Mouse (Mus musculus) adrenal gland (tissue): Measurements from ENCODE around the gene Gm21992.

ENCODE experiments used
- intact Hi-C: fragments of 180-260 bp; cut with DNase I; formaldehyde crosslinking; loops from one replicate; pipeline ENCODE4 v1.15.1; 2025
- long read RNA-seq, 2 experiments: library from polyadenylated mRNA; unstranded; transcript quantifications; one replicate each; pipeline ENCODE4 v2.0.0; 2020; ENCODE audit warnings: borderline replicate concordance in 1 of 2; ENCODE audit not compliant: insufficient replicate concordance in 1 of 2

Gene Gm21992
- long read RNA-seq, experiment 1, partial matches to known transcripts: 1 of 5 reads
- long read RNA-seq, experiment 1, other reads (novel, unspliced or antisense): 4 of 5 reads
- long read RNA-seq, experiment 2, partial matches to known transcripts: 2 of 5 reads
- long read RNA-seq, experiment 2, other reads (novel, unspliced or antisense): 3 of 5 reads

DNA sequence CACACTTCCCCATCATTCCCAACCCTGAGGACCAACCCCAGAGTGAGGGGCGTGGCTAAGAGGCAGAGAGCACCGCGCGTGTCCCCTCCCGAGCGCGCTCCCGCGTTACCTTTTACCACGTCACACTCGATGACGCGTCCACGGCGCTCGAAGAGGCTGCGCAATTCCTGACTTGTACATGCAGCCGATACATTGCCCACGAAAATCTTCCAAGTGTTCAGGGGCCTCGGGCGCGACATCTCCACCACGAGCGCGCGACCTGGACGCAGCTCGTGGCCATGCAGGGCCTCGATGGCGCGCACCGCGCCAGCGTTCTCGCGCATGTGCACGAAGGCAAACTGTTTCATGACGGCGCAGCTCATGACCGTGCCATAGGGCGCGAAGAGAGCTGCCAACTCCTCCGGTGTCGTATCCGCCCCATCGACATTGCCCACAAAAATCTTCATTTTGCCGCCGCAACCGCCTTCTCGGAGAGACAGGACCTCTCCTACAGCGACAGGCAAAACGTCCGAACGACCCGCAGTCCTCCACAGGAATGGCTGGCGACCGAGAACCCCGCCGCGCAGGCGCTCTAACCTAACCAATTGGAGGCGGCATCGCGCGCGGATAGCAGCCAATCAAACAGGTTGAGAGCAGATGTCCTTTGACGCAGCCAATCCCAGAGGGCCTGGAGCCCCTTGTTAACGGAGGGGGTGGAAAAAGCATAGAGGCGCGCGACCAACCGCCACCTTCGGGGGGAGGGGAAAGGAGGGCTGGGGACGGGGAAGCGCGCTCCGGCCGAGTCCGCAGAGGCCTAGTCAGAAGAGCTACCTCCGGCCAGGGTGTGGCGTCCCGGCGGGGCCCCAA, at the start of gene Gm21992, which contains the start of gene Rbm14:
Gene Gm21992, minus strand, starts transcription at position 550 of the 846 bp plus-strand sequence.
Gene Rbm14, minus strand, starts transcription at position 572 of the 846 bp plus-strand sequence.
- intact Hi-C loops: no loop called here

DNA sequence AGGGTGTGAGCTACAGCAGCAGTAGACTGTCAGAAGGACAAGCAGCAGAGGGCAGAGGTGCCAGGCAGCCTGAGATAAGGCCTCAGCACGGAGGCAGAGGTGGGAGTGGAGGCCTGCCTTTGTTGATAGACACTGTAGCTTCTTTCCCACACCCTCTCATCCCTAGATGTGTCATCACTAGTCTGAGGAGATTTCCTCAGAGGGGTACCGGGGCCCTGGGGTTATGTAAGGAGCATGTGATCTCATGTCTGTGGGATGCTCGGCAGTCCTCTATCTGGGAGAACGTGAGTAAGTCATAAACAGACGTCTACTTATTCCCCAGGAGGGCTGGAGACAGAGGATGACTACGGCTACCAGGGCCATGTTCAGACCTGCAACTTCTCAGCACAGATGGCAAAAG, 47.7 kb upstream of the Gm21992 start:
- intact Hi-C loops: loop anchor here (10.0 kb wide), 1 partner anchor 224 kb away; no protein-coding TSS in a partner anchor

DNA sequence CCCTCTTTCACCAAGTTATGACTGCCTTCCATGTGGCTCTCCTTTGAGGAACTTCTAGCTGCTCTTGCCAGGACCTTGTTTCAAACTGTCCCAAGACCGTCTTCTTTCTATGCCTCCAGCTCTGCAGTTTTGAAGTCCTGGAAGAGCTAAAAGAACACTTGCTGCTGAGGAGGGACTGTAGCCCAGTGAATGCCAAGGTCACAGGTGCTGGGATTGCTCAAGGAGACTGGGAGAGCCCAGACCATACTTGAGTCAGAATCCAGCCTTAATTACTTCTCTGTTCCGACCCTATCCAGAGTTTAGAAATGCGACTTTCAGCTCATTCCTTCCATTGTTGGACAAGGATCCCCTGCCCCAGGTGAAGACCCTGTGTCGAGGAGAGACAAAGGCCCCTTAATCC, 44.5 kb upstream of the Gm21992 start:
- intact Hi-C loops: loop anchor here (10.0 kb wide), 1 partner anchor 221 kb away; no protein-coding TSS in a partner anchor

DNA sequence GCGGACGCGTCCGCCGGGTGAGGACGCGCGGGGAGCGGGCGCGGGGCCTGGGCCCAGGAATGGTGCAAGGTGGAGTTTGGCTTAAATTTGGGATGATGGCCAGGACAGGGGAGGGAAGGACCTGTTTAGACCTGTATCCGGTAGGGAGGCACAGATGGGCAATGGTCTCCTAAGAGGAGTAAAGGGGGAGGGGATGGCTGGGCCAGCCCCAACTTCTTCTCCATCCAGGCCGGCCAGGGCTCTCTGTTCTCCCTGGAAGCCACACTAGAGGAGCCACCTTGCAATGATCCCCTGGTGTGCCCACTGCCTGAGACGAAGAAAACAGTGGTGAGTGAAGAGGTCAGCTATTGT, 44.0 kb upstream of the Gm21992 start:
- intact Hi-C loops: loop anchor here (10.0 kb wide), 1 partner anchor 221 kb away; no protein-coding TSS in a partner anchor

DNA sequence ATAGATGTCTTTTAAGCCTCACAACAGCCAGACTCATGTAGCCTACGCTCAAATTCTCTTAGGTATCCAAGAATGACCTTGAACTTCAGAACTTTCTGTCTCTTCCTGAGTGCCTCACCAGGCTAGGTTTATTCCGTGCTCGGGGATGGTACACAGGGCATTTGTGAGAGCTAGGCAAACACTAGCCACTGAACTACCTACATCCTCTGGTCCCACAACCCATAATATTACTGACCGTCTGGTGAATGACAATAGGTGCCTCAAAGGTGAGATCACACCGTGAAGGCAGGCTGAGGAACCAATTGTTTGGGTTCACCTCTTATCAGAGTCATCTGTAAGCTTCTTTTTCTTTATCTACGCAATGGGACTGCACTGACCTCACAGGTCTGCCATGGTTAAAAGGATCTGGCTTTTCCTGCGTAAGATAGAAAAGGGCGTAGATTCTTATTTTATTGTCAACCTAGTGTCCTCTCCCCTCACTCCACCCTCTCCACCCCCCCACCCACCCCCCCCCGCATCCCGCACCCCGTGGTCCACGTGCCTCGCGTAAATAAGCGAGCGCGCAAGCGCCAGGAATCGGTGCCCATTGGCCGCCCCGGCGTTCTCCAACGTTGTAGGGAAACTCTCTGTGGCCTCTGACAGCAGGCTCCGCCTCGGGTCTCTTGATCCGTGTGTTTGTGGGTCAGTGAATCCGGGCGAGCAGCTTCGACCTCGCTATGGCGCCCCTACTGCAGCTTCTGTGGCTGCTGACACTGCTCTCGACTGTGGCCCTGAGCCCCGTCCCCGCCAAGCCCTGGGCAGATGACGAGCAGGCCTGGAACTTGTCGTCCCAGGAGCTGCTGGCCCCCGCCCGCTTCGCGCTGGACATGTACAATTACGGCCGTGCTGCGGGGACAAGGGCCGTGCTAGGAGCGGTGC, 43.4 kb upstream of the Gm21992 start, which contains the start of gene Ctsf:
Gene Ctsf, plus strand, starts transcription at position 579 of the 918 bp plus-strand sequence.
- intact Hi-C loops: loop anchor here (10.0 kb wide), 1 partner anchor 220 kb away; no protein-coding TSS in a partner anchor

DNA sequence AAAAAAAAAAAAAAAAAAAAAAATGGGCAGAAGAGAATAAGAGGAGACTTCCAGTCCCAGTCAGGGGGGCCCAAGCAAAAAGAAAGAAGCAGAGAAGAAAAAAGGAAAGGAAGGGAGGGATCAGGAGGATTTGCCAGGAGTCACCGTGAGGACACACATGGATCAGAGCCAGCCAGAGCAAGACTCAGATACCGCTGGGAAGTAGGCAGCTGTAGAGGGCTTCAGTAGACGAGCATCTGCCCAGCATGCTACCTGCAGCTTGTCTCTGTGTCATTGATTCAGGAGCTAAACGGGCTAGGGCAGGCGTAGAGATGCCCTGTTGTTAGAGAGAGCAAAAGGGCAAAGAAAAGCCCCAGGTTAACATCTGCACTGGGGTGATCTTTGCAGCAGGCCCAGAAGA, 38.9 kb upstream of the Gm21992 start:
- intact Hi-C loops: loop anchor here (10.0 kb wide), 1 partner anchor 215 kb away; no protein-coding TSS in a partner anchor

DNA sequence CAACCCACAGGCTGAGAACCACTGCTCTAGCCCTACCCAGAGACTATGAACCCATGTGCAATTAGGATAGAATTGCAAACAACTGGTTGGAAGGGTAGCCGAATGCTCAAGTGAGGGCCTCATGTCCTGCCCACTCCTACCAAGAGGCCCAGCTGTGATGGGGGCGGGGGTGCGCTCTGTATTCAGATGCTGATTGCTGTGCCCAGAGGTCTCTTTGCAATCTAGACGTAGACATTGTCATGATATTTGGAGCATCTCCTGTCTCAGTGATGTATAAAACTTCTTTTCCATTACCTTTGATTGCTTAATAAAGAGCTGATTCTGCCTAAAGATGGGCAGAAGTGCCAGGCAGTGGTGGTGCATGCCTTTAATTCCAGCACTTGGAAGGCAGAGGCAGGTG, 38.4 kb upstream of the Gm21992 start:
- intact Hi-C loops: loop anchor here (5.0 to 10.0 kb wide), 2 partner anchors 97 to 215 kb away; no protein-coding TSS in a partner anchor

DNA sequence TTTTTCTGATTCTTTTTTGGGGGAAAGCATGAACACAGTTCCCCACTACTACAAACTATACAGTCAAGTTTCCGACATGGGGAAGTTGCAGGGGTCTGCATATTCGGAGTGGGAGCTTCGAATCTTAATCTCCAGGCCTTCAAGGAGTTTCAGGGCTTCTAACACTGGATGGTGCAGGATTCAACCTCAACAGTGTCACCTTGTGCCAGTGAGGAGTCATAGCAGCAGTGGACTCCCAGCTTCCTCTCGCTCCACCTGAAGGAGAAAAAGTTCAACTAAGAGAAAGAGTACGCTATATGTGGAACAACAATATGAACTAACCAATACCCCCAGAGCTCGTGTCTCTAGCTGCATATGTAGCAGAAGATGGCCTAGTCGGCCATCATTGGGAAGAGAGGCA, 36.1 kb upstream of the Gm21992 start:
- intact Hi-C loops: loop anchor here (5.0 kb wide), 1 partner anchor 95 kb away; no protein-coding TSS in a partner anchor

DNA sequence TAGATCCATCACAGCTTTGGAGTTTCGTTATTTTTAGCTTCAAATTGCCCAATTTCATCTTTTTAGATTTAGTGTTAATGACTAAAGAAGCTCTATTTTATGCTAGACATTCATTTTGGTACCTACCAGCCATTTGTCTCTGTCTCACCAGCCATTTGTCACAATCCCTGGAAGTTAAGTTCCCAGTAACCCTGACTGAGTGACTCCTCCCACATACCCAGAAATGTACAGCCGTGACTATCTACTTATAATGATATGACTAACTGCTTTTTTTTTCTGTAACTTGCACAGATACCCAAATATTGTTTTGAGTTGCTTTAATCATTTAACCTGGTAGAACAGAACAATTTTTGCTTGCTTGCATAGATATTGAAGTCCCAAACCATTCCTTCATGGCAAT, 34.4 kb upstream of the Gm21992 start:
- intact Hi-C loops: loop anchor here (5.0 kb wide), 1 partner anchor 94 kb away; no protein-coding TSS in a partner anchor

DNA sequence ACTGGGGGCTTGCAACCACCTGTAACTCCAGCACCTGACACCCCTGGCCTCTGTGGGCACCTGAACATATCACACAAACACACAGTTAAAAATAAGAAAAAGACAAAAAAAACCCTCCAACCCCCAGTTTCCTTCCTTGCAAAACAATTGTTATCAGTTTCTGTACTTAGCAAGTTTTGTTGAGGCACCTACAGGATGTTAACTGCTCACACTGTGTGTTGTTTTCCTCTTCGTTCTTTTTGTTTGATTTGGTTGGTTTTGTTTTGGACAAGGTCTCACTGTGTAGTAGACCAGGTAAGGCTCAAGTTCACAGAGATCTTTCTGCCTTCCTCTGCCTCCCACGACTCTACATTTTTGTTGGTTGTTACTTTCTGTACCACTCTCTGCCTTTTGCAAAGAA, 31.2 kb upstream of the Gm21992 start:
- intact Hi-C loops: no loop called here

DNA sequence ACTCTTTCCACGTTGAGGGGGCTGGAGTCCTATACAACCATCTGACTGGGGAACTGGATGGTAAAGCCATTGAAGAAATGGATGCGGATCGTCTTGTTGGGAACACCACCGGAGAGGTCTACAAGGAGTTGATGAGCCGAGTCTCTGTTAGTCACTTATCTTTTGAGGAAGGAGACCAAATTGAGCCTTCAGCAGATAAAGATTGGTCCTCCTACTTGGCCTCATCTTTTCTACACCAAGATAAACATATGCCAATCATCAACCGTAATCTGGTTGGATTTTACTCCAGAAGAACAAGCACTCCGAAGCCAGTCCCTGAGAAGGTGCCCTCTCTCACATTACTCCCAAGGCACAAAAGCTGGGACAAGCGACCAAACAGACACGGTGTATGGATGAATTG, 29.4 kb upstream of the Gm21992 start:
- intact Hi-C loops: no loop called here

DNA sequence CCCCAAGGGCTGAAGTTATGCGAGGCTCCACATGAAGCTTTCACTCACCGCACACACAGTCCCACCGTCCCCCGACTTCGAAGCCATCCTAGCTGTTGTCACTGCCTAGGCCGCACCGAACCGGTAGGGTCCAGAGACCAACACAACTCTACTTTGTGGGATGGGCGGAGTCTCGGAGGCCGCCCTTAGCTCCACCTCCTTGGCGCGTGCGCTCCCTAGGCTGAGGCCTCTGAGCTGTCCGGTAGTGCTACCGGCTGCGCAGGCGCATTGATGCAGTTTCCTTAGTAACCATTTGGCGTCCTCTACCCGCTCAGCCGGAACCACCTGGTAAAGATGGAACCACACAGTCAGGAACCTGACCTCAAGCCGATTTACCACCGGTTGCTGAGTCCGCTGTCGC, 27.7 kb upstream of the Gm21992 start, which contains the start of the genes Ccs and Ccdc87:
Gene Ccs, minus strand, starts transcription at position 184 of the 400 bp plus-strand sequence.
Gene Ccdc87, plus strand, starts transcription at position 218 of the 400 bp plus-strand sequence.
- intact Hi-C loops: no loop called here

DNA sequence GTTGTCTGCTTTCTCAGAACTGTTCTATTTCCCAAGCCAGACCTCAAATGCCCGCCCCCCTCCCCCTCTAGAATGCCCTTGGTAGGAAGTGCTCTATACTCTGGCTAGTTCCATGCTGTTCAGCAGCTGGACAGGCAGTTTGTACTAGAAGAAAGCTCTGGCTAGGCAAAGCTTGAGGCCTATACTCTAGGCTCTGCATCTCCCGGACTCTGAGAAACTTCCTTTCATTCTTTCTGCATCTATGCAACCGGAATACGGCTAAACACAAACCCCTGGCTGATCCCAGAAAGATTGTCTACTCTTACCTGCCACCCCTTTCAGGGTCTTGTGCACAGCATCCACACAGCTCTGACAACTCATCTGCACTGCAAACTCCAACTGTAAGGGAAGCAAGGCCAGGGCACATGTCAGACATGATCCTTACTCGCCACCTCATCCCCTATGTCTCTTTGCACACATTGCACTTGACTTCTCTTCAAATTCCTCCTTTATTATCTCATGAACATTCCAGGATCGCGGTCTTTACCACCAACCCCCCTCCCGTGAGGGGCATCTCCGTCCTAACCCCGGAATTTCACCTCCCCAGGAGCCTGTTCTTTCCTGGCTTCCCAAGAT, 27.2 kb upstream of the Gm21992 start:
- intact Hi-C loops: no loop called here

DNA sequence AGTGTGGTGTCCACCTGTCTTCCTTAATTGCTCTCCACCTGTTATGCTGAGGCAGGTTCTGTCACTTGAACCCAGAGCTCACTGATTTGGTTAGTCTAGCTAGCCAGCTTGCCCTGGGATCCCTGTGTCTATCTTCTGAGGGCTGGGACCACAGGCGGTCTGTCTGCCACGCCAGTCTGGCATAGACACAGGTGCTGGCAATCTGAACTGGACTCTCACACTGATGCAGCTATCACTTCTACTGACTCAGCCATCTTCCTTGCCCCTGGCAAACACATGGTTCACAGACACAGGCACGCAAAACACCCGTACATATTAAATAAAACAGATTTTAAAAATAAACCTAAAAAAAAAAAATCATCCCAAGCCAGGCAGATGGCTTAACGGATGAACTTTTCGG, 25.6 kb upstream of the Gm21992 start:
- intact Hi-C loops: no loop called here

DNA sequence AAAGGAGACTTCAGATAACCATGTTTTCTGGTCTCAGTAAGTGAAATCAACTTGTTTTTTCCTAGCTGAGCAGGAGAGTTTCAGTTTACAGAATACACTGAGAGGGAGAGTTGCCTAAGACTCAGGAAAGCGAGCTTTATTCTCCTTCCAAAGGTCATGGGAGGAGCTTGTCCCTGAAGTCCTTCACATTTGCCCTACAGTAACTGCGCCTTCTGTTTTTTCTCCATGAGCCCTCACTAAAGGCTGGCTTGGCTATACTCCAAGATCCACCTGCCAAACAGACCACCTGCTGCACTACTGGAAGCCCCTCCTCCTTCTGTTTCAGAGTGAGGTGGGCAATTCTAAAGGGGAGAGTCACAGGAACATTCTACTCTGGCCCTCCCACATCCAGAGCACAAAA, 24.7 kb upstream of the Gm21992 start:
- intact Hi-C loops: no loop called here

DNA sequence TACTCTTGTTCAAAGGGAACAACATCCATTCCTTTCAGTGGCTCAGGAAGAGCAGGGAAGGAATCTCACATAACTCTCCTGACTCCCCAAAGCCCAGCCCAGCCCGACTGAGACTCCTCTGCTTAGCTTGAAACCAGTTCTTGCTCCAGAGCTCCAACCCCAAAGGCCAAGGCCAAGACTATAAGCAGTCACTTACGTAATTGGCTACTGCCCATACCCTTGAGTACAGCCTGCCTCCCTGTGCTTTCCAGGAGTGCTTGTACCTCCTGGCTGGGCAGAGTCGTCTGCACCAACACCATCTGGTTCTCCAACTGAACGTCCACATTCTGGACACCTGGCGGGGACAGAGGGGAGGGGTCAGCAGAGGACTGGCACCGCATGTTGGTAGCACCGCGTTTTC, 22.6 kb upstream of the Gm21992 start:
- intact Hi-C loops: no loop called here

DNA sequence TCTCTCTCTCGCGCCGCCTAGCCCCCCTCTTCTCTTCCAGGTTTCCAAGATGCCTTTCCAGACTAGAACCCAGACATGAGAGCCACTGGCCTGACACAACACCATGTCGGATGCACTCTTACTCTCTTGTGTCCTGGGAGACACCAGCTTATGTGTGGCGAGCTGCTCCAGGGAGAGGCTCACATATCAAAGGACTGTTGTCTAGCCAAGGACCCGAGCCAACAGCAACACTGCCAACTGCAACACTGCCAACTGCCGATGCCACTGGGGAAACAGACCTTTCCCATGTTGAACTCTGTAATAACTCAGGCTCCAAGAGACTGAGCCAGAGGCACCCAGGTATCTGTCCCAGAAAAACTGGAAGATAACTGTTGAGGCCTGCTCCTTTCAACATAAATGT, 17.7 kb upstream of the Gm21992 start:
- intact Hi-C loops: no loop called here

DNA sequence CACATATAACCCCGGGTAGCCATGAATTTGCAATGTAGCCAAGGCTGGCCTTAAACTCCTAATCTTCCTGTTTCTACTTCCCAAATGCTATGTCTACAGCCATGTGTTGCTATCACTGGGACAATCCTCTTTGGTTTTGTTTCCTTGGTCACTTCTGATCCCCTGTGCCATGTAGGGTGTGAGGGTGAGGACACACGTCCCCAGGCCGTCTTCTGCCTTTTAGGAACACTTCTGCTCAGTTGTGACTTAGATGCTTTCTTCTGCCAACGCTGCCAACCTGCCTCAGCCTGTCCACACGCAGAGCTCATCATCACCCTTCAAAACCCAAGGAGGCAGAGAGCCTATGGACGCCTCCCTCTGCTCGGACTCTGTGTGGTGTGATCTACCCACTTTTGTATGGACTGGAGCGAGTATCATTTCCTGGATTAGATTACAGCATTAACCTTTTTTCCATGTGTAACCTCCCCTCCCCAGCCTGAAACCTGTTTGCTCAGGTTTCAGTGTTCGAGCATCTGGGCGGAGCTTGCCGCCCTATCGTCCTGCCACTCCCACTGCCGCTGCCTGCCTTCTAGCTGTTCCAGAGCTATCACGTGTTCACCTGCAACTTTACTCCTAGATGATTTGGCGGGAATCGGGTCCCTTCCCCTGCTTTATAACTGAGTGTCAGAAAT, 17.2 kb upstream of the Gm21992 start:
- intact Hi-C loops: no loop called here

DNA sequence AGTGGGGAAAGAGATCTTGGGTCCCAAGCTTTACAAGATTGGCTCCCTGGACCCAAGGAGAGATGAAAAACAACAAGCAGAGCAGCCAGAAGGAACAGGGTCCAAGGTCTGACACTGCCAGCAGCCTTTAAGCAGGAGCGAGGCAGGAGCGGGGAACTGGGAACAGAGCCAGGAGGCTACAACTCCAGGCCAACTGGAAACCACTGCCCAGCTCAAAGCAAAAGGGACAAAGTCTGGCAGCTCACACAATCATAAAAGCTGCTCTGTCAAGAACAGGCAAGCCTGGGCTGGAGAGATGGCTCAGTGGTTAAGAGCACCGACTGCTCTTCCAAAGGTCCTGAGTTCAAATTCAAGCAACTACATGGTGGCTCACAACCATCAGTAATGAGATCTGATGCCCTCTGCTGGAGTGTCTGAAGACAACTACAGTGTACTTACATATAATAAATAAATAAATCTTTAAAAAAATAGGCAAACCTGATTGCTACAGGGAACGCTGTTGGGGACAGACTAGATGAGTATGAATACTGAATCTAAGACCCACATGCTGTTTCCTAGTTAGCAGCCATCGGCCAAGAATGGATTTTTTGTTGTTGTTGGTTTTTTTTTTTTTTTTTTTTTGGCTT, 9.4 kb upstream of the Gm21992 start:
- intact Hi-C loops: no loop called here
